Mouse (Mus musculus): ENCODE measurements around the gene Brip1. TPM values are rescaled to one million over a fixed set of nuclear protein-coding genes. Genes with fewer than 3 reads are reported as not detected.

Gene Brip1
- total RNA-seq, 1 experiment from 2014 or later, result 23.9 TPM

- no peak for ATAC-seq (replicated peaks in 1 of 2; ENCODE audit: insufficient read depth in 1 of 2, low FRiP score in 2 of 2, low TSS enrichment in 1 of 2, low read depth in 1 of 2, poor library complexity in 2 of 2, severe bottlenecking in 2 of 2)
These were observed 145.2 kb downstream of the Brip1 start for GRCm38 (mm10) chr11:86055806-86056205.

GRCm38 (mm10) chr11:86051383-86051782, 149.6 kb downstream of the Brip1 start:
- no peak for ATAC-seq (replicated peaks in 1 of 2; ENCODE audit: insufficient read depth in 1 of 2, low FRiP score in 2 of 2, low TSS enrichment in 1 of 2, low read depth in 1 of 2, poor library complexity in 2 of 2, severe bottlenecking in 2 of 2)

GRCm38 (mm10) chr11:86050430-86051280, 150.3 kb downstream of the Brip1 start:
- ATAC-seq (replicated peaks in 1 of 2; ENCODE audit: insufficient read depth in 1 of 2, low FRiP score in 2 of 2, low TSS enrichment in 1 of 2, low read depth in 1 of 2, poor library complexity in 2 of 2, severe bottlenecking in 2 of 2), result no peak

- ATAC-seq (replicated peaks in 1 of 2; ENCODE audit: insufficient read depth in 1 of 2, low FRiP score in 2 of 2, low TSS enrichment in 1 of 2, low read depth in 1 of 2, poor library complexity in 2 of 2, severe bottlenecking in 2 of 2), result no peak
These were observed 161.0 kb downstream of the Brip1 start for GRCm38 (mm10) chr11:86039994-86040393.

- no peak for ATAC-seq (replicated peaks in 1 of 2; ENCODE audit: insufficient read depth in 1 of 2, low FRiP score in 2 of 2, low TSS enrichment in 1 of 2, low read depth in 1 of 2, poor library complexity in 2 of 2, severe bottlenecking in 2 of 2)
These were observed 161.6 kb downstream of the Brip1 start for GRCm38 (mm10) chr11:86039355-86039754.

GRCm38 (mm10) chr11:86038701-86039100, 162.3 kb downstream of the Brip1 start:
- no peak for ATAC-seq (replicated peaks in 1 of 2; ENCODE audit: insufficient read depth in 1 of 2, low FRiP score in 2 of 2, low TSS enrichment in 1 of 2, low read depth in 1 of 2, poor library complexity in 2 of 2, severe bottlenecking in 2 of 2)

GRCm38 (mm10) chr11:86032910-86033309, 168.1 kb downstream of the Brip1 start:
- no peak for ATAC-seq (replicated peaks in 1 of 2; ENCODE audit: insufficient read depth in 1 of 2, low FRiP score in 2 of 2, low TSS enrichment in 1 of 2, low read depth in 1 of 2, poor library complexity in 2 of 2, severe bottlenecking in 2 of 2)

- no peak for ATAC-seq (replicated peaks in 1 of 2; ENCODE audit: insufficient read depth in 1 of 2, low FRiP score in 2 of 2, low TSS enrichment in 1 of 2, low read depth in 1 of 2, poor library complexity in 2 of 2, severe bottlenecking in 2 of 2)
These were observed 173.0 kb downstream of the Brip1 start for GRCm38 (mm10) chr11:86028034-86028433.

GRCm38 (mm10) chr11:86026556-86027194, 174.3 kb downstream of the Brip1 start:
- no peak for ATAC-seq (replicated peaks in 1 of 2; ENCODE audit: insufficient read depth in 1 of 2, low FRiP score in 2 of 2, low TSS enrichment in 1 of 2, low read depth in 1 of 2, poor library complexity in 2 of 2, severe bottlenecking in 2 of 2)

- no peak for ATAC-seq (replicated peaks in 1 of 2; ENCODE audit: insufficient read depth in 1 of 2, low FRiP score in 2 of 2, low TSS enrichment in 1 of 2, low read depth in 1 of 2, poor library complexity in 2 of 2, severe bottlenecking in 2 of 2)
These were observed 178.6 kb downstream of the Brip1 start for GRCm38 (mm10) chr11:86022439-86022838.

- no peak for ATAC-seq (replicated peaks in 1 of 2; ENCODE audit: insufficient read depth in 1 of 2, low FRiP score in 2 of 2, low TSS enrichment in 1 of 2, low read depth in 1 of 2, poor library complexity in 2 of 2, severe bottlenecking in 2 of 2)
These were observed 181.0 kb downstream of the Brip1 start for GRCm38 (mm10) chr11:86020033-86020432.

- ATAC-seq (replicated peaks in 1 of 2; ENCODE audit: insufficient read depth in 1 of 2, low FRiP score in 2 of 2, low TSS enrichment in 1 of 2, low read depth in 1 of 2, poor library complexity in 2 of 2, severe bottlenecking in 2 of 2), result no peak
These were observed 184.8 kb downstream of the Brip1 start for GRCm38 (mm10) chr11:86016242-86016641.

- no peak for ATAC-seq (replicated peaks in 1 of 2; ENCODE audit: insufficient read depth in 1 of 2, low FRiP score in 2 of 2, low TSS enrichment in 1 of 2, low read depth in 1 of 2, poor library complexity in 2 of 2, severe bottlenecking in 2 of 2)
These were observed 187.9 kb downstream of the Brip1 start for GRCm38 (mm10) chr11:86013087-86013486.

GRCm38 (mm10) chr11:86010458-86010857, 190.5 kb downstream of the Brip1 start:
- ATAC-seq (replicated peaks in 1 of 2; ENCODE audit: insufficient read depth in 1 of 2, low FRiP score in 2 of 2, low TSS enrichment in 1 of 2, low read depth in 1 of 2, poor library complexity in 2 of 2, severe bottlenecking in 2 of 2), result no peak

GRCm38 (mm10) chr11:86008211-86008905, 192.6 kb downstream of the Brip1 start:
- no peak for ATAC-seq (replicated peaks in 1 of 2; ENCODE audit: insufficient read depth in 1 of 2, low FRiP score in 2 of 2, low TSS enrichment in 1 of 2, low read depth in 1 of 2, poor library complexity in 2 of 2, severe bottlenecking in 2 of 2)
